Mouse (Mus musculus) forebrain, embryonic 10.5 days (tissue): ENCODE measurements at regions not wholly inside any gene's neighbourhood (a gene's known extent, or its start where the extent isn't known, plus 50 kb on each side); places are given as distances from the start of the nearest gene placed in this dataset.

Experiments used
- DNase-seq: peaks from one replicate; pipeline ENCODE4 v3.0.0-alpha.2; 2017; ENCODE audit warnings: low spot score; ENCODE audit errors: extremely low spot score
- H3K27ac ChIP-seq: fragments of 300-500 bp; sonication (generic); 2 replicates; pipeline ENCODE4 v1.5.1; 2016; ENCODE audit warnings: mild to moderate bottlenecking
- H3K27me3 ChIP-seq: fragments of 300-500 bp; sonication (generic); 2 replicates; pipeline ENCODE4 v1.6.1; 2016; ENCODE audit warnings: mild to moderate bottlenecking; ENCODE audit not compliant: poor library complexity, severe bottlenecking
- H3K36me3 ChIP-seq: fragments of 300-500 bp; sonication (generic); replicated peaks from 2 replicates; pipeline ENCODE4 v1.6.1; 2016; ENCODE audit warnings: mild to moderate bottlenecking, moderate library complexity
- H3K4me1 ChIP-seq: fragments of 300-500 bp; sonication (generic); 2 replicates; pipeline ENCODE4 v1.6.1; 2016
- H3K4me3 ChIP-seq: fragments of 300-500 bp; sonication (generic); 2 replicates; pipeline ENCODE4 v1.5.1; 2016; ENCODE audit warnings: mild to moderate bottlenecking, moderate library complexity
- H3K9me3 ChIP-seq: fragments of 300-500 bp; sonication (generic); 2 replicates; pipeline ENCODE4 v1.6.1; 2016; ENCODE audit warnings: mild to moderate bottlenecking, moderate library complexity
- WGBS: fragments of 180-500 bp; shearing (Covaris S2); methylation state at CpG from one replicate; pipeline ENCODE4 v1.1.7; 2016; 5-methylcytosine and 5-hydroxymethylcytosine counted together

- Histone ChIP-seq H3K9me3 (no peaks in the 10 kb centered on the region), H3K4me1 (no peaks in the 10 kb centered on the region), H3K27ac (no peak overlapping the region), H3K36me3 (no peaks in the 10 kb centered on the region), H3K4me3 (no peak overlapping the region), H3K27me3 (no peaks in the 10 kb centered on the region)
- DNase-seq = no peak
- WGBS = 90% methylated on average over 16 of the region's 16 CpGs
Measured at GRCm38 (mm10) chr2:116165871-116166770, 100.5 kb upstream of the Meis2 start.
